Mouse (Mus musculus): ENCODE results near the gene Adprhl1. TPM values are rescaled to one million over a fixed set of nuclear protein-coding genes. Genes with fewer than 3 reads are reported as not detected.

The Adprhl1 gene
- polyA plus RNA-seq, 1 experiment = 22.8 TPM

- H3K4me3 ChIP-seq (ENCODE audit: insufficient read depth, low read depth, low read length) = no peak overlapping the region
- H3K4me1 ChIP-seq (ENCODE audit: control insufficient read depth, insufficient read depth, insufficient read length, low read length) = no peaks in the 10 kb centered on the region; the same call in 1 of the 2 replicates
- no peak overlapping the region for H3K27ac ChIP-seq (replicated peaks; ENCODE audit: low read depth, low read length)
These were observed 79.7 kb downstream of the Adprhl1 start for GRCm38 (mm10) chr8:13174305-13174704.

Other genes with a start within 250 kb of the Adprhl1 start
- gene F7, start 228.1 kb downstream of the Adprhl1 start, polyA plus RNA-seq (2012; ENCODE audit: insufficient read depth, insufficient read length, missing spikeins) = not detected in 2 replicates
- not detected in 2 replicates for gene F10, start 216.9 kb downstream of the Adprhl1 start, polyA plus RNA-seq (2012; ENCODE audit: insufficient read depth, insufficient read length, missing spikeins)
- gene Proz, start 193.2 kb downstream of the Adprhl1 start, polyA plus RNA-seq (2012; ENCODE audit: insufficient read depth, insufficient read length, missing spikeins) = not detected in 2 replicates
- gene Pcid2, start 148.7 kb downstream of the Adprhl1 start, polyA plus RNA-seq (2012; ENCODE audit: insufficient read depth, insufficient read length, missing spikeins) = 10.8 and 12.3 TPM in 2 replicates
- 48.5 and 48.8 TPM in 2 replicates for gene Cul4a, start 148.5 kb downstream of the Adprhl1 start, polyA plus RNA-seq (2012; ENCODE audit: insufficient read depth, insufficient read length, missing spikeins)
- 398 and 413 TPM in 2 replicates for gene Lamp1, start 95.0 kb downstream of the Adprhl1 start, polyA plus RNA-seq (2012; ENCODE audit: insufficient read depth, insufficient read length, missing spikeins)
- 33.7 and 45.2 TPM in 2 replicates for gene Grtp1, start 53.5 kb downstream of the Adprhl1 start, polyA plus RNA-seq (2012; ENCODE audit: insufficient read depth, insufficient read length, missing spikeins)
- gene Dcun1d2, start 34.0 kb upstream of the Adprhl1 start, polyA plus RNA-seq (2012; ENCODE audit: insufficient read depth, insufficient read length, missing spikeins) = 21.1 and 24.8 TPM in 2 replicates
- gene Tmco3, start 34.0 kb upstream of the Adprhl1 start, polyA plus RNA-seq (2012; ENCODE audit: insufficient read depth, insufficient read length, missing spikeins) = 22.9 and 25.9 TPM in 2 replicates
- 32.5 and 34.6 TPM in 2 replicates for gene Tfdp1, start 84.6 kb upstream of the Adprhl1 start, polyA plus RNA-seq (2012; ENCODE audit: insufficient read depth, insufficient read length, missing spikeins)
- 12.8 and 22.6 TPM in 2 replicates for gene Atp4b, start 142.7 kb upstream of the Adprhl1 start, polyA plus RNA-seq (2012; ENCODE audit: insufficient read depth, insufficient read length, missing spikeins)
- gene Grk1, start 150.9 kb upstream of the Adprhl1 start, polyA plus RNA-seq (2012; ENCODE audit: insufficient read depth, insufficient read length, missing spikeins) = not detected in 2 replicates
- 1.4 and 1.7 TPM in 2 replicates for gene Tmem255b, start 181.0 kb upstream of the Adprhl1 start, polyA plus RNA-seq (2012; ENCODE audit: insufficient read depth, insufficient read length, missing spikeins)
- gene Gas6, start 240.3 kb upstream of the Adprhl1 start, polyA plus RNA-seq (2012; ENCODE audit: insufficient read depth, insufficient read length, missing spikeins) = 29.5 and 31.0 TPM in 2 replicates